In genomic region chr2:142533555-142533954, GRCm38 (mm10) we compare ENCODE assay signal across 23 mouse cellular contexts.
"Had no signal": no experiment of that assay in that cellular context is flagged by ENCODE, and none has a peak within 500 bp of the region (broad histone marks: within the 10 kb centered on the region; RNA-seq: fewer than 3 reads in every experiment).

No protein-coding gene starts in this region.

- ATAC-seq: intestine, embryonic 15.5 days; liver, postnatal 0 days; lung, postnatal 0 days had no signal

- H3K4me2 ChIP-seq: intestine, embryonic 15.5 days; kidney, embryonic 15.5 days; limb, embryonic 12.5 days; limb, embryonic 15.5 days; liver, embryonic 11.5 days; lung, embryonic 14.5 days; neural tube, embryonic 13.5 days had no signal

- H3K9me3 ChIP-seq: intestine, embryonic 15.5 days; kidney, embryonic 15.5 days; limb, embryonic 12.5 days; limb, embryonic 15.5 days; neural tube, embryonic 13.5 days had no signal

- H3K27me3 ChIP-seq: intestine, embryonic 15.5 days; kidney, embryonic 15.5 days; limb, embryonic 12.5 days; limb, embryonic 15.5 days; neural tube, embryonic 13.5 days had no signal

- H3K9ac ChIP-seq: intestine, embryonic 15.5 days; kidney, embryonic 15.5 days; limb, embryonic 12.5 days; limb, embryonic 15.5 days; liver, embryonic 14.5 days; liver, postnatal 0 days; lung, embryonic 14.5 days; neural tube, embryonic 13.5 days had no signal

- H3K4me1 ChIP-seq: intestine, embryonic 15.5 days; kidney, embryonic 15.5 days; limb, embryonic 12.5 days; limb, embryonic 15.5 days; neural tube, embryonic 13.5 days had no signal

- H3K27ac ChIP-seq: intestine, embryonic 15.5 days; kidney, embryonic 15.5 days; limb, embryonic 12.5 days; limb, embryonic 15.5 days; liver, embryonic 14.5 days; macrophage; neural tube, embryonic 13.5 days; stomach, postnatal 0 days had no signal

- DNase-seq: kidney, adult 11 months; kidney, adult 8-10 months; kidney, postnatal 10 days; kidney, postnatal 36 days; left cerebral cortex, postnatal 4 days; liver, postnatal 0 days; lung, embryonic 14.5 days; right cerebral cortex, adult 18-20 months; right cerebral cortex, postnatal 14 days; right cerebral cortex, postnatal 4 days; thymus, adult 2 months; thymus, postnatal 14 days had no signal

- H3K4me3 ChIP-seq: intestine, embryonic 15.5 days; kidney, embryonic 15.5 days; limb, embryonic 12.5 days; limb, embryonic 15.5 days; myocyte; neural tube, embryonic 13.5 days had no signal

- H3K36me3 ChIP-seq: intestine, embryonic 15.5 days; kidney, embryonic 15.5 days; limb, embryonic 12.5 days; limb, embryonic 15.5 days; neural tube, embryonic 13.5 days had no signal
